Mouse (Mus musculus) brain, embryonic 14.5 days (tissue): ENCODE data around the gene Calml3.

ENCODE experiments used
- CTCF ChIP-seq: fragments of 200-500 bp; IDR thresholded peaks from 2 replicates; pipeline ENCODE4 v1.5.1; 2012; ENCODE audit warnings: inconsistent platforms, mild to moderate bottlenecking, moderate library complexity, borderline replicate concordance; ENCODE audit not compliant: insufficient read depth, insufficient read length; ENCODE audit errors: extremely low read depth
- POLR2A ChIP-seq: fragments of 200-500 bp; IDR thresholded peaks from 2 replicates; pipeline ENCODE4 v1.6.1; 2012; ENCODE audit warnings: mild to moderate bottlenecking, inconsistent platforms, borderline replicate concordance; ENCODE audit not compliant: poor library complexity, insufficient read depth, insufficient read length, severe bottlenecking; ENCODE audit errors: extremely low read depth

- TF ChIP-seq CTCF (no peak), POLR2A (no peak)
Measured at GRCm38 (mm10) chr13:3825726-3826125, 21.6 kb upstream of the Calml3 start.
